Mouse (Mus musculus): Measurements from ENCODE around the gene Hacd2. TPM values are rescaled to one million over a fixed set of nuclear protein-coding genes. Genes with fewer than 3 reads are reported as not detected.

The Hacd2 gene
- polyA plus RNA-seq, 1 experiment from 2014 or later = 60.8 TPM

- no peak overlapping the region for H3K27ac ChIP-seq (ENCODE audit: low read length)
- H3K4me2 ChIP-seq (replicated peaks; ENCODE audit: low read depth, low read length) = no peak overlapping the region
- no peaks in the 10 kb centered on the region for H3K27me3 ChIP-seq (replicated peaks; ENCODE audit: insufficient read depth, low read length)
- no peaks in the 10 kb centered on the region for H3K4me1 ChIP-seq (ENCODE audit: insufficient read depth, low read depth, low read length)
- no peaks in the 10 kb centered on the region for H3K9me3 ChIP-seq (ENCODE audit: low read length)
- TF ChIP-seq CTCF (IDR thresholded peaks at IDR 0.05) (no peak), EP300 (IDR thresholded peaks at IDR 0.05) (no peak)
- ATAC-seq = no peak
- no peak overlapping the region for H3K4me3 ChIP-seq (ENCODE audit: low read depth, low read length)
- H3K36me3 ChIP-seq (ENCODE audit: insufficient read depth, low read length) = no peaks in the 10 kb centered on the region
- WGBS = 91% methylated on average over 7 of the region's 7 CpGs
- H3K9ac ChIP-seq (replicated peaks; ENCODE audit: low read depth) = no peak overlapping the region
- DNase-seq (ENCODE audit: low spot score) = no peak
Observed at GRCm38 (mm10) chr16:35041001-35041400, 18.8 kb downstream of the Hacd2 start.

- no peak overlapping the region for H3K27ac ChIP-seq (ENCODE audit: low read length)
- no peak for TF ChIP-seq EP300 (IDR thresholded peaks at IDR 0.05)
- no peak for TF ChIP-seq CTCF (IDR thresholded peaks at IDR 0.05)
- ATAC-seq (no peak), DNase-seq (ENCODE audit: low spot score) (no peak)
- WGBS = 76% methylated on average over 6 of the region's 6 CpGs
- no peak overlapping the region for H3K9ac ChIP-seq (replicated peaks; ENCODE audit: low read depth)
- no peaks in the 10 kb centered on the region for H3K27me3 ChIP-seq (replicated peaks; ENCODE audit: insufficient read depth, low read length)
- no peaks in the 10 kb centered on the region for H3K36me3 ChIP-seq (ENCODE audit: insufficient read depth, low read length)
- no peak overlapping the region for H3K4me2 ChIP-seq (replicated peaks; ENCODE audit: low read depth, low read length)
- no peaks in the 10 kb centered on the region for H3K4me1 ChIP-seq (ENCODE audit: insufficient read depth, low read depth, low read length)
- H3K4me3 ChIP-seq (ENCODE audit: low read depth, low read length) = no peak overlapping the region
- H3K9me3 ChIP-seq (ENCODE audit: low read length) = no peaks in the 10 kb centered on the region
Observed at GRCm38 (mm10) chr16:35046081-35046775, 24.0 kb downstream of the Hacd2 start.

DNA sequence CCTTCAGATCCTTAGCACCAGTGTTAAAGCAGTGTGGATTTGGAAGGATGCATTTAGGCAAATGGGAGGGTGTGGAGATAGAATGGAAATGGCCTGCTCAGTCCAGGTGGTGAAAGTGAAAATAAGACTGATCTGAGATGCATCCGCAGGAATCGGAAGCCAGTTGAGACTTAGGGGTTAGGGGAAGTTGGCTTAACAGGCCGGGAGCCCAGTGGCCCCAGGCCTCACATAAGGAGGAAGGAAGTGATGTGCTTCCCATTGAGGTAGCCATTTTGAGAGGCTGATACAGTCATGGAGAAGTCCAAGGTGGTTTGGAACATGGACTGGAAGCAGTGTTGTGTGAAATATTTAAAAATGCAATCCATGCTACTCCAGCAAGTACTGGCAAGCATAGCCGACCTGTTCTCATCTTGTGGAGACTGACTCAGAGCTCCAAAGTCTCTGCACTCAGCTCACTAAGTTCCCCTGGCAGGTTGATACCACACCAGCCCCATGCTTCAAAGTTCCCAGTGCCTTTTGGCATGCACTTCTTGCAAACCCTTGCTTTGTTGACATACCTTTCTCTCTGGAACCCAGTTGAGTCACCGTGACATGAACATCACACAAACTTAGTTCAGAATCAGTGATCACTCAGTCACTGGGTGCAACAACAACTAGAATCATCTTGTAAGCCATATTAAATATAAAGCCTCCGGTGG is 25.2 kb downstream of the Hacd2 start:
- 78% methylated on average over 6 of the region's 6 CpGs for WGBS
- H3K9ac ChIP-seq (replicated peaks; ENCODE audit: low read depth) = no peak overlapping the region
- DNase-seq (ENCODE audit: low spot score) (no peak), ATAC-seq (no peak)
- TF ChIP-seq CTCF (IDR thresholded peaks at IDR 0.05) (no peak), EP300 (IDR thresholded peaks at IDR 0.05) (no peak)
- H3K4me3 ChIP-seq (ENCODE audit: low read depth, low read length) = no peak overlapping the region
- H3K9me3 ChIP-seq (ENCODE audit: low read length) = no peaks in the 10 kb centered on the region
- no peaks in the 10 kb centered on the region for H3K4me1 ChIP-seq (ENCODE audit: insufficient read depth, low read depth, low read length)
- H3K27me3 ChIP-seq (replicated peaks; ENCODE audit: insufficient read depth, low read length) = no peaks in the 10 kb centered on the region
- H3K27ac ChIP-seq (ENCODE audit: low read length) = no peak overlapping the region
- H3K4me2 ChIP-seq (replicated peaks; ENCODE audit: low read depth, low read length) = no peak overlapping the region
- H3K36me3 ChIP-seq (ENCODE audit: insufficient read depth, low read length) = no peaks in the 10 kb centered on the region

GRCm38 (mm10) chr16:35051066-35051465 is 28.8 kb downstream of the Hacd2 start:
- Histone ChIP-seq H3K4me2 (replicated peaks; ENCODE audit: low read depth, low read length) (no peak overlapping the region), H3K27me3 (replicated peaks; ENCODE audit: insufficient read depth, low read length) (no peaks in the 10 kb centered on the region), H3K4me3 (ENCODE audit: low read depth, low read length) (no peak overlapping the region), H3K9me3 (ENCODE audit: low read length) (no peaks in the 10 kb centered on the region), H3K36me3 (ENCODE audit: insufficient read depth, low read length) (no peaks in the 10 kb centered on the region), H3K27ac (ENCODE audit: low read length) (no peak overlapping the region), H3K4me1 (ENCODE audit: insufficient read depth, low read depth, low read length) (no peaks in the 10 kb centered on the region), H3K9ac (replicated peaks; ENCODE audit: low read depth) (no peak overlapping the region)
- DNase-seq (ENCODE audit: low spot score) (no peak), ATAC-seq (no peak)
- WGBS = 53% methylated on average over 5 of the region's 5 CpGs
- TF ChIP-seq CTCF (IDR thresholded peaks at IDR 0.05) = no peak
- TF ChIP-seq EP300 (IDR thresholded peaks at IDR 0.05) = no peak

- Histone ChIP-seq H3K9ac (replicated peaks; ENCODE audit: low read depth) (no peak overlapping the region), H3K9me3 (ENCODE audit: low read length) (no peaks in the 10 kb centered on the region), H3K27ac (ENCODE audit: low read length) (no peak overlapping the region), H3K36me3 (ENCODE audit: insufficient read depth, low read length) (no peaks in the 10 kb centered on the region), H3K4me3 (ENCODE audit: low read depth, low read length) (no peak overlapping the region), H3K4me1 (ENCODE audit: insufficient read depth, low read depth, low read length) (no peaks in the 10 kb centered on the region), H3K27me3 (replicated peaks; ENCODE audit: insufficient read depth, low read length) (no peaks in the 10 kb centered on the region), H3K4me2 (replicated peaks; ENCODE audit: low read depth, low read length) (no peak overlapping the region)
- DNase-seq (ENCODE audit: low spot score) (no peak), ATAC-seq (no peak)
- 86% methylated on average over 1 of the region's 1 CpGs for WGBS
- TF ChIP-seq CTCF (IDR thresholded peaks at IDR 0.05) (no peak), EP300 (IDR thresholded peaks at IDR 0.05) (no peak)
Observed at GRCm38 (mm10) chr16:35052191-35052590, 30.0 kb downstream of the Hacd2 start.

- no peaks in the 10 kb centered on the region for H3K36me3 ChIP-seq (ENCODE audit: insufficient read depth, low read length)
- DNase-seq (ENCODE audit: low spot score) (no peak), ATAC-seq (no peak; the same call in 1 of the 2 replicates)
- H3K4me1 ChIP-seq (ENCODE audit: insufficient read depth, low read depth, low read length) = no peaks in the 10 kb centered on the region
- no peak overlapping the region for H3K4me3 ChIP-seq (ENCODE audit: low read depth, low read length)
- TF ChIP-seq CTCF (IDR thresholded peaks at IDR 0.05) (no peak), EP300 (IDR thresholded peaks at IDR 0.05) (no peak)
- H3K27ac ChIP-seq (ENCODE audit: low read length) = no peak overlapping the region
- WGBS = 85% methylated on average over 8 of the region's 8 CpGs
- no peak overlapping the region for H3K4me2 ChIP-seq (replicated peaks; ENCODE audit: low read depth, low read length)
- no peaks in the 10 kb centered on the region for H3K27me3 ChIP-seq (replicated peaks; ENCODE audit: insufficient read depth, low read length)
- no peak overlapping the region for H3K9ac ChIP-seq (replicated peaks; ENCODE audit: low read depth)
- no peaks in the 10 kb centered on the region for H3K9me3 ChIP-seq (ENCODE audit: low read length)
Observed at GRCm38 (mm10) chr16:35054432-35055193, 32.4 kb downstream of the Hacd2 start.
